Mouse (Mus musculus) liver, embryonic 14.5 days (tissue): Measurements from ENCODE around the gene Vamp9.

Experiments
- CTCF ChIP-seq: IDR thresholded peaks from 2 replicates; pipeline ENCODE4 v1.5.1; 2016; ENCODE audit warnings: antibody characterized with exemption, low read depth, control low read depth
- EP300 ChIP-seq: IDR thresholded peaks from 2 replicates; pipeline ENCODE4 v1.6.1; 2016; ENCODE audit warnings: antibody characterized with exemption, low read depth

DNA sequence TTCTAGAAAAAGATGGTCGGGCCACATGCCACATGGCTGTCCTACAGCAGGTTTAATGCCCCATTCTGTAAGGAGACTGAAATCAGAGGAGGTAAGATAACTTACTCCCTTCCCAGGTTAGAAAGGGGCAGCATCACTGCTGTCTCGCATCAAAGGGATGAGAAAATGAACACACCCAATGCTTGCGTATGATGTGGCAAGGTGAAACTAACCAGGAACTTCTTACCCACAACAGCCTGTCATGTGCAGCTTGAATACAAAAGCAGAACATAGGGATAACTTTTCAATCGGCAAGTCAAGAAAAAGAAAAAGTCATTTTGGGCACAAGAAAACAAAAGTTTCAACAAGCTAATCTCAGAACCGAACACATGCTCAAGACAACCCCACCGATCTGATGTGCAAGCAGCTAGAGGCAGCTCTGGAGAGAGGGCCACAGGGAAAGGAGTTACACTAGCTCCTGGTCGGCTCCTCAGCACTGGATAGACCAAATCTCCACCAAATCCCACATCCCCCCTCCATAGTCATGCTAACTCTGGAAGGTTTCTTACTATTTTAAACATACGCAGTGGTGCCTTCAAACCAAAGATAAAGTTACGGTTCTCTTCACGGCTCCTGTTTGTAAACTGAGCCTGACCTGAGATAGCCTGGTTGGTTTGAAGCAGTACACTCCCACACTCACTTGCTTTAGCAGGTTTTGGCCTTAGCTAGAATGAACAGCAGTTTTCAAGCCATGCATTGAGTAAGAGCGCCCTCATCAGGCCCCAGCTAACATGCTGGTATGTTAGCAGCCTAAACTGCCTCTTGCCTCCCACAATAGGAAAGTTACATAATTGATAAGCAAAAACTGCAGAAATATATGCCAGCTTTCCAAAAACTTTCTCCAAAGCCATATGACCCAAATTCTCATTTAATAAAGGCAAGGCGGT lies 14.3 kb upstream of the Vamp9 start:
- TF ChIP-seq CTCF (peak; percentile 42), EP300 (no peak)
